Mouse (Mus musculus): ENCODE measurements around the gene Tph2. TPM values are rescaled to one million over a fixed set of nuclear protein-coding genes. Genes with fewer than 3 reads are reported as not detected.
A peak's percentile ranks its signal among the peaks of the same experiment; 100 is the strongest.
"Not testable (repeated sequence)": the region's sequence is repeated elsewhere in the genome, so short reads cannot be mapped to it uniquely, and the experiment has no call there.

Tph2 gene
- polyA plus RNA-seq, 1 experiment from 2014 or later: 0.15 TPM

- not testable (repeated sequence) for ATAC-seq (ENCODE audit: insufficient number of reproducible peaks, insufficient read depth, low FRiP score, low TSS enrichment, low read depth); H3K27me3 ChIP-seq; H3K4me3 ChIP-seq; H3K9me3 ChIP-seq; H3K36me3 ChIP-seq; H3K27ac ChIP-seq; H3K4me1 ChIP-seq; H3K4me2 ChIP-seq; H3K9ac ChIP-seq
- WGBS: 59% methylated on average over 6 of the region's 6 CpGs
Observed at GRCm38 (mm10) chr10:115178019-115178418, 6.8 kb downstream of the Tph2 start.

GRCm38 (mm10) chr10:115175591-115175991, 9.2 kb downstream of the Tph2 start:
- no peak overlapping the region for H3K4me2 ChIP-seq
- peaks cover 7% of the 10 kb centered on the region; the same call in 1 of the 2 replicates for H3K4me1 ChIP-seq
- ATAC-seq (ENCODE audit: insufficient number of reproducible peaks, insufficient read depth, low FRiP score, low TSS enrichment, low read depth): no peak
- H3K9ac ChIP-seq: no peak overlapping the region
- no peaks in the 10 kb centered on the region for H3K9me3 ChIP-seq
- no peaks in the 10 kb centered on the region for H3K27me3 ChIP-seq
- WGBS: 48% methylated on average over 12 of the region's 12 CpGs
- H3K4me3 ChIP-seq: no peak overlapping the region
- no peak overlapping the region for H3K27ac ChIP-seq
- no peaks in the 10 kb centered on the region for H3K36me3 ChIP-seq

GRCm38 (mm10) chr10:115173336-115173735, 11.5 kb downstream of the Tph2 start:
- no peaks in the 10 kb centered on the region for H3K27me3 ChIP-seq
- ATAC-seq (ENCODE audit: insufficient number of reproducible peaks, insufficient read depth, low FRiP score, low TSS enrichment, low read depth): no peak
- no peak overlapping the region for H3K27ac ChIP-seq
- no peak overlapping the region for H3K4me3 ChIP-seq
- H3K9ac ChIP-seq: no peak overlapping the region
- H3K4me1 ChIP-seq: peaks cover 12% of the 10 kb centered on the region; the same call in 1 of the 2 replicates
- H3K9me3 ChIP-seq: no peaks in the 10 kb centered on the region
- WGBS: 76% methylated on average over 10 of the region's 10 CpGs
- H3K4me2 ChIP-seq: no peak overlapping the region
- H3K36me3 ChIP-seq: no peaks in the 10 kb centered on the region

GRCm38 (mm10) chr10:115171351-115171818, 13.4 kb downstream of the Tph2 start:
- Histone ChIP-seq H3K4me3 (no peak overlapping the region), H3K4me1 (peaks cover 12% of the 10 kb centered on the region; the same call in 1 of the 2 replicates), H3K27ac (no peak overlapping the region), H3K9ac (no peak overlapping the region), H3K27me3 (no peaks in the 10 kb centered on the region), H3K9me3 (no peaks in the 10 kb centered on the region), H3K4me2 (no peak overlapping the region), H3K36me3 (no peaks in the 10 kb centered on the region)
- peak; percentile 48; the same call in 1 of the 2 replicates for ATAC-seq (ENCODE audit: insufficient number of reproducible peaks, insufficient read depth, low FRiP score, low TSS enrichment, low read depth)
- 48% methylated on average over 8 of the region's 8 CpGs for WGBS

- ATAC-seq (ENCODE audit: insufficient number of reproducible peaks, insufficient read depth, low FRiP score, low TSS enrichment, low read depth): no peak
- Histone ChIP-seq H3K4me3 (no peak overlapping the region), H3K27ac (no peak overlapping the region), H3K36me3 (no peaks in the 10 kb centered on the region), H3K27me3 (no peaks in the 10 kb centered on the region), H3K4me1 (peaks cover 12% of the 10 kb centered on the region; the same call in 1 of the 2 replicates), H3K4me2 (no peak overlapping the region), H3K9me3 (no peaks in the 10 kb centered on the region), H3K9ac (no peak overlapping the region)
- WGBS: 83% methylated on average over 7 of the region's 7 CpGs
Observed at GRCm38 (mm10) chr10:115170496-115171350, 14.1 kb downstream of the Tph2 start.

- Histone ChIP-seq H3K4me3 (no peak overlapping the region), H3K27me3 (no peaks in the 10 kb centered on the region), H3K9ac (no peak overlapping the region), H3K27ac (no peak overlapping the region), H3K4me1 (peaks cover 12% of the 10 kb centered on the region; the same call in 1 of the 2 replicates), H3K36me3 (no peaks in the 10 kb centered on the region), H3K4me2 (no peak overlapping the region), H3K9me3 (no peaks in the 10 kb centered on the region)
- WGBS: 33% methylated on average over 9 of the region's 9 CpGs
- no peak for ATAC-seq (ENCODE audit: insufficient number of reproducible peaks, insufficient read depth, low FRiP score, low TSS enrichment, low read depth)
Observed at GRCm38 (mm10) chr10:115169410-115169809, 15.4 kb downstream of the Tph2 start.

- Histone ChIP-seq H3K4me1 (no peaks in the 10 kb centered on the region), H3K27ac (no peak overlapping the region), H3K4me3 (no peak overlapping the region), H3K9me3 (no peaks in the 10 kb centered on the region), H3K9ac (no peak overlapping the region), H3K36me3 (no peaks in the 10 kb centered on the region), H3K27me3 (peaks cover 7% of the 10 kb centered on the region; the same call in 1 of the 2 replicates), H3K4me2 (no peak overlapping the region)
- 64% methylated on average over 5 of the region's 5 CpGs for WGBS
- no peak for ATAC-seq (ENCODE audit: insufficient number of reproducible peaks, insufficient read depth, low FRiP score, low TSS enrichment, low read depth)
Observed at GRCm38 (mm10) chr10:115160289-115160688, 24.5 kb downstream of the Tph2 start.

- no peaks in the 10 kb centered on the region for H3K4me1 ChIP-seq
- 62% methylated on average over 5 of the region's 5 CpGs for WGBS
- H3K27me3 ChIP-seq: no peaks in the 10 kb centered on the region
- H3K9ac ChIP-seq: no peak overlapping the region
- H3K9me3 ChIP-seq: no peaks in the 10 kb centered on the region
- H3K4me3 ChIP-seq: no peak overlapping the region
- no peak overlapping the region for H3K27ac ChIP-seq
- H3K36me3 ChIP-seq: no peaks in the 10 kb centered on the region
- ATAC-seq (ENCODE audit: insufficient number of reproducible peaks, insufficient read depth, low FRiP score, low TSS enrichment, low read depth): no peak
- no peak overlapping the region for H3K4me2 ChIP-seq
Observed at GRCm38 (mm10) chr10:115147308-115147707, 37.5 kb downstream of the Tph2 start.

GRCm38 (mm10) chr10:115146257-115146898, 38.4 kb downstream of the Tph2 start:
- H3K27me3 ChIP-seq: no peaks in the 10 kb centered on the region
- H3K4me1 ChIP-seq: no peaks in the 10 kb centered on the region
- no peak for ATAC-seq (ENCODE audit: insufficient number of reproducible peaks, insufficient read depth, low FRiP score, low TSS enrichment, low read depth)
- H3K4me3 ChIP-seq: no peak overlapping the region
- no peaks in the 10 kb centered on the region for H3K9me3 ChIP-seq
- H3K36me3 ChIP-seq: no peaks in the 10 kb centered on the region
- 81% methylated on average over 8 of the region's 8 CpGs for WGBS
- H3K27ac ChIP-seq: no peak overlapping the region
- no peak overlapping the region for H3K4me2 ChIP-seq
- H3K9ac ChIP-seq: no peak overlapping the region

GRCm38 (mm10) chr10:115144542-115144941, 40.3 kb downstream of the Tph2 start:
- no peak overlapping the region for H3K4me3 ChIP-seq
- WGBS: 34% methylated on average over 5 of the region's 5 CpGs
- no peak overlapping the region for H3K27ac ChIP-seq
- H3K9me3 ChIP-seq: no peaks in the 10 kb centered on the region
- no peaks in the 10 kb centered on the region for H3K4me1 ChIP-seq
- H3K36me3 ChIP-seq: no peaks in the 10 kb centered on the region
- no peak overlapping the region for H3K4me2 ChIP-seq
- no peak for ATAC-seq (ENCODE audit: insufficient number of reproducible peaks, insufficient read depth, low FRiP score, low TSS enrichment, low read depth)
- H3K27me3 ChIP-seq: no peaks in the 10 kb centered on the region
- H3K9ac ChIP-seq: no peak overlapping the region

GRCm38 (mm10) chr10:115143641-115144040, 41.2 kb downstream of the Tph2 start:
- H3K4me1 ChIP-seq: no peaks in the 10 kb centered on the region
- no peaks in the 10 kb centered on the region for H3K36me3 ChIP-seq
- H3K27me3 ChIP-seq: no peaks in the 10 kb centered on the region
- WGBS: 52% methylated on average over 6 of the region's 6 CpGs
- no peak overlapping the region for H3K27ac ChIP-seq
- H3K4me2 ChIP-seq: no peak overlapping the region
- ATAC-seq (ENCODE audit: insufficient number of reproducible peaks, insufficient read depth, low FRiP score, low TSS enrichment, low read depth): no peak
- no peaks in the 10 kb centered on the region for H3K9me3 ChIP-seq
- H3K4me3 ChIP-seq: no peak overlapping the region
- H3K9ac ChIP-seq: no peak overlapping the region

- H3K4me2 ChIP-seq: no peak overlapping the region
- H3K4me3 ChIP-seq: no peak overlapping the region
- H3K4me1 ChIP-seq: no peaks in the 10 kb centered on the region
- no peaks in the 10 kb centered on the region for H3K27me3 ChIP-seq
- H3K36me3 ChIP-seq: no peaks in the 10 kb centered on the region
- 76% methylated on average over 7 of the region's 7 CpGs for WGBS
- no peak for ATAC-seq (ENCODE audit: insufficient number of reproducible peaks, insufficient read depth, low FRiP score, low TSS enrichment, low read depth)
- no peaks in the 10 kb centered on the region for H3K9me3 ChIP-seq
- no peak overlapping the region for H3K9ac ChIP-seq
- H3K27ac ChIP-seq: no peak overlapping the region
Observed at GRCm38 (mm10) chr10:115137016-115137415, 47.8 kb downstream of the Tph2 start.

Measured in embryonic facial prominence, embryonic 13.5 days (tissue).